Mouse (Mus musculus) brain, embryonic 14.5 days (tissue): ENCODE data around the gene Kif5c.

ENCODE experiments used
- CTCF ChIP-seq: fragments of 200-500 bp; IDR thresholded peaks from 2 replicates; pipeline ENCODE4 v1.5.1; 2012; ENCODE audit warnings: inconsistent platforms, mild to moderate bottlenecking, moderate library complexity, borderline replicate concordance; ENCODE audit not compliant: insufficient read depth, insufficient read length; ENCODE audit errors: extremely low read depth
- POLR2A ChIP-seq: fragments of 200-500 bp; IDR thresholded peaks from 2 replicates; pipeline ENCODE4 v1.6.1; 2012; ENCODE audit warnings: mild to moderate bottlenecking, inconsistent platforms, borderline replicate concordance; ENCODE audit not compliant: poor library complexity, insufficient read depth, insufficient read length, severe bottlenecking; ENCODE audit errors: extremely low read depth

- TF ChIP-seq CTCF (no peak), POLR2A (no peak)
Observed at GRCm38 (mm10) chr2:49654606-49655005, 35.5 kb downstream of the Kif5c start.
